Mouse (Mus musculus) heart, adult 2 months (tissue): Measurements from ENCODE around the gene Krt10. TPM values are rescaled to one million over a fixed set of nuclear protein-coding genes. Genes with fewer than 3 reads are reported as not detected.

Experiments used
- DNase-seq, 2 experiments: peaks; one replicate each; pipeline ENCODE4 v3.0.0; 2021
- H3K27ac ChIP-seq: fragments of 200-600 bp; 2 replicates; pipeline ENCODE4 v1.8.1; 2022
- H3K27me3 ChIP-seq: fragments of 200-500 bp; 2 replicates; pipeline ENCODE4 v1.6.1; 2012; ENCODE audit warnings: mild to moderate bottlenecking, low read length, inconsistent platforms, mixed read lengths; ENCODE audit not compliant: control insufficient read depth, insufficient read depth
- H3K36me3 ChIP-seq: fragments of 200-500 bp; 2 replicates; pipeline ENCODE4 v1.6.1; 2012; ENCODE audit warnings: low read length, inconsistent platforms; ENCODE audit not compliant: control insufficient read depth, insufficient read depth
- H3K4me1 ChIP-seq: fragments of 200-500 bp; 2 replicates; pipeline ENCODE4 v1.6.1; 2011; ENCODE audit warnings: low read length; ENCODE audit not compliant: control insufficient read depth, insufficient read depth
- H3K4me3 ChIP-seq: fragments of 200-600 bp; 2 replicates; pipeline ENCODE4 v1.8.1; 2022
- H3K79me2 ChIP-seq: fragments of 200-500 bp; replicated peaks from 2 replicates; pipeline ENCODE4 v1.6.1; 2012; ENCODE audit warnings: mild to moderate bottlenecking, inconsistent platforms, low read length, moderate library complexity, mixed read lengths; ENCODE audit not compliant: control insufficient read depth, insufficient read depth
- H3K9ac ChIP-seq: fragments of 200-500 bp; 2 replicates; pipeline ENCODE4 v1.6.1; 2012; ENCODE audit warnings: low read depth, mild to moderate bottlenecking, control low read depth, inconsistent platforms, low read length, mixed read lengths
- CTCF ChIP-seq: fragments of 200-600 bp; IDR thresholded peaks from 2 replicates; pipeline ENCODE4 v1.8.1; 2022; ENCODE audit warnings: antibody characterized with exemption, mild to moderate bottlenecking, moderate library complexity
- EP300 ChIP-seq: fragments of 200-500 bp; IDR thresholded peaks from 2 replicates; pipeline ENCODE4 v1.6.1; 2011; ENCODE audit warnings: low read depth, low read length, control low read depth; ENCODE audit not compliant: insufficient read depth
- POLR2A ChIP-seq: fragments of 200-500 bp; IDR thresholded peaks from 2 replicates; pipeline ENCODE4 v1.6.1; 2011; ENCODE audit warnings: mild to moderate bottlenecking, low read depth, low read length, control low read depth; ENCODE audit not compliant: insufficient read depth
- WGBS: fragments of 180-500 bp; shearing (Covaris S2); methylation state at CpG from one replicate; pipeline ENCODE4 v1.1.7; 2018; 5-methylcytosine and 5-hydroxymethylcytosine counted together
- intact Hi-C: fragments of 180-260 bp; cut with DNase I; formaldehyde crosslinking; loops from one replicate; pipeline ENCODE4 v1.15.1; 2025
- polyA plus RNA-seq: library from polyadenylated mRNA; depleted of rRNA; stranded (reverse); fragments of >200 nt; gene quantifications from 2 replicates; pipeline ENCODE4 v1.2.3, GENCODE M21; 2012; rRNA removed
- total RNA-seq, 2 experiments: library from RNA; stranded (reverse); gene quantifications; 2 replicates each; pipeline ENCODE4 v1.2.3; 2021

Krt10 gene
- total and polyA plus RNA-seq, 3 experiments, result 1.6 to 5.1 (median 4.4) TPM

DNA sequence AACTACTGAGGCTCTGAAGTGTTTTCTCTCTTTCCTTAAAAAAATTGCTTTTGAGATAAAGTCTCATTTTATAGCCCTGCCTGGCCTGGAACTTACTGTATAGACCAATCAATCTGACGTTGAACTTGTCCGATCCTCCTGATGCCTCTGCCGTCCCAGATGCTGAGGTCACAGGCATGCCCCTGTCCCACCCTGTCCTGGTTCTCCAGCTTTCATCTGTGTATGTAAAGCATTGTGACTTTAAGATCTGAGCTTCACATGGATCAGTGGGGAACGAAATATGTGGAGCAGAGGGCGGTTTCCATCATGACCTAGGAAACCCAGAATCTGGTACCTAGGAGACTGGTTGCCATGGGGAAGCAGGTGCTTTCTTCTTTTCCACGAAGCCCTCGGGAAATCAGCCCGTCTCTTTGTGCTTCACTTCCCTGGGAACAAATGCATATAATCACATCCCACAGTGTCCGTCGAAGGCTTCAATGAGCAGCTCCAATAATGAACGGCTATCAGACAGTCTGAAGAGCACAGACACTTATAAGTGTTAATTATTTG lies 49.8 kb downstream of the Krt10 start:
- no peaks in the 10 kb centered on the region; the same call in 1 of the 2 replicates for H3K27me3 ChIP-seq
- 77% methylated on average over 11 of the region's 11 CpGs for WGBS
- intact Hi-C loops, result no loop called here

DNA sequence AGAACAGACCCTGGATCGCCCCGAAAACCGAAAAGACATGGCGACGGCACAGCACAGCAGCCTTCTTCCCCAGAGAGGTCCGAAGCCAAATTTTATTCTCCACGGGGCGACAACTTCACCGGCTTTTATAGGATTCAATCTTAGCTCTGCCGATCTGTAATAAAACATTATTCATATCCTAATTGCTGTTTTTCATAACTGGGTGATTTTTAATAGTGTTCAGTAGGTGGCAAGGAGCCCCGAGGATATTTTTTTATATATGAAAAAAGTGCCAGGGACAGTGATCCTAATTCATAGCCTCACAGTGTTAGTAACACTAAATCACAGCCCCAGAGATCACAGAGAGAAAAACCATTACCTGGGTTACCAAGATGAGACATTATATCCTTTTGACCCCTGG lies 51.3 kb downstream of the Krt10 start, which contains the start of gene Krt26:
Gene Krt26 (minus strand): TSS at position 101 of the 400 bp plus-strand sequence.
- Histone ChIP-seq H3K36me3 (no peaks in the 10 kb centered on the region), H3K4me1 (no peaks in the 10 kb centered on the region), H3K27ac (no peak within 1 kb of the TSS), H3K9ac (no peak within 1 kb of the TSS), H3K27me3 (no peaks in the 10 kb centered on the region; the same call in 1 of the 2 replicates), H3K79me2 (no peaks in the 10 kb centered on the region), H3K4me3 (no peak within 1 kb of the TSS)
- WGBS, result 90% methylated on average over 11 of the region's 11 CpGs
- intact Hi-C loops, result no loop called here
- no peak for DNase-seq
- TF ChIP-seq EP300 (no peak), CTCF (no peak), POLR2A (no peak)

More for the DNA sequence above, 49.8 kb downstream of the Krt10 start:
- Histone ChIP-seq H3K9ac (no peak overlapping the region), H3K4me3 (no peak overlapping the region), H3K27ac (no peak overlapping the region), H3K79me2 (no peaks in the 10 kb centered on the region), H3K36me3 (no peaks in the 10 kb centered on the region), H3K4me1 (no peaks in the 10 kb centered on the region)
- TF ChIP-seq EP300, result no peak
- TF ChIP-seq CTCF, result no peak
- TF ChIP-seq POLR2A, result no peak
- DNase-seq, result no peak

Other genes starting within 250 kb of the Krt10 start
- gene Ccr7, start 234.3 kb downstream of the Krt10 start, total RNA-seq, result under 1 TPM; 0.29 to 0.59 TPM
- 2.6 and 2.7 TPM in 2 replicates for gene Ccr7, start 234.3 kb downstream of the Krt10 start, polyA plus RNA-seq
- gene Smarce1, start 158.3 kb downstream of the Krt10 start, total RNA-seq, result 10 to 100 TPM; 41.8 to 44.6 TPM
- 22.2 and 29.3 TPM in 2 replicates for gene Smarce1, start 158.3 kb downstream of the Krt10 start, polyA plus RNA-seq
- gene Krt222, start 145.3 kb downstream of the Krt10 start, total RNA-seq, result 10 to 100 TPM; 26.9 to 31.0 TPM
- gene Krt222, start 145.3 kb downstream of the Krt10 start, polyA plus RNA-seq, result 6.8 and 12.7 TPM in 2 replicates
- not detected for gene Krt24, start 104.1 kb downstream of the Krt10 start, total RNA-seq
- gene Krt24, start 104.1 kb downstream of the Krt10 start, polyA plus RNA-seq, result not detected in 2 replicates
- not detected for gene Krt25, start 66.4 kb downstream of the Krt10 start, total RNA-seq
- gene Krt25, start 66.4 kb downstream of the Krt10 start, polyA plus RNA-seq, result not detected in 2 replicates
- not detected for gene Krt26, start 51.4 kb downstream of the Krt10 start, total RNA-seq
- not detected in 2 replicates for gene Krt26, start 51.4 kb downstream of the Krt10 start, polyA plus RNA-seq
- gene Krt27, start 38.3 kb downstream of the Krt10 start, total RNA-seq, result not detected
- not detected in 2 replicates for gene Krt27, start 38.3 kb downstream of the Krt10 start, polyA plus RNA-seq
- not detected for gene Krt28, start 14.5 kb downstream of the Krt10 start, total RNA-seq
- not detected in 2 replicates for gene Krt28, start 14.5 kb downstream of the Krt10 start, polyA plus RNA-seq
- gene Krt12, start 32.9 kb upstream of the Krt10 start, total RNA-seq, result not detected
- not detected in 2 replicates for gene Krt12, start 32.9 kb upstream of the Krt10 start, polyA plus RNA-seq
- not detected for gene Krt20, start 48.8 kb upstream of the Krt10 start, total RNA-seq
- gene Krt20, start 48.8 kb upstream of the Krt10 start, polyA plus RNA-seq, result 0.06 TPM in 1 of 2 replicates, not detected in the other
- gene Krt23, start 103.8 kb upstream of the Krt10 start, total RNA-seq, result not detected
- gene Krt23, start 103.8 kb upstream of the Krt10 start, polyA plus RNA-seq, result 0.80 TPM in 1 of 2 replicates, not detected in the other
- not detected for gene Krt39, start 132.0 kb upstream of the Krt10 start, total RNA-seq
- gene Krt39, start 132.0 kb upstream of the Krt10 start, polyA plus RNA-seq, result not detected in 2 replicates
- gene Krt40, start 153.8 kb upstream of the Krt10 start, total RNA-seq, result not detected
- gene Krt40, start 153.8 kb upstream of the Krt10 start, polyA plus RNA-seq, result not detected in 2 replicates
- not detected for gene Krtap3-3, start 161.5 kb upstream of the Krt10 start, total RNA-seq
- gene Krtap3-3, start 161.5 kb upstream of the Krt10 start, polyA plus RNA-seq, result not detected in 2 replicates
- not detected for gene Krtap3-2, start 167.5 kb upstream of the Krt10 start, total RNA-seq
- gene Krtap3-2, start 167.5 kb upstream of the Krt10 start, polyA plus RNA-seq, result not detected in 2 replicates
- gene Gm11939, start 170.1 kb upstream of the Krt10 start, total RNA-seq, result not detected
- not detected in 2 replicates for gene Gm11939, start 170.1 kb upstream of the Krt10 start, polyA plus RNA-seq
- gene Krtap3-1, start 177.3 kb upstream of the Krt10 start, total RNA-seq, result not detected
- gene Krtap3-1, start 177.3 kb upstream of the Krt10 start, polyA plus RNA-seq, result not detected in 2 replicates
- gene Krtap1-5, start 191.7 kb upstream of the Krt10 start, total RNA-seq, result not detected
- gene Krtap1-5, start 191.7 kb upstream of the Krt10 start, polyA plus RNA-seq, result not detected in 2 replicates
- not detected for gene Krtap1-4, start 194.3 kb upstream of the Krt10 start, total RNA-seq
- gene Krtap1-4, start 194.3 kb upstream of the Krt10 start, polyA plus RNA-seq, result not detected in 2 replicates
- not detected for gene Krtap1-3, start 202.0 kb upstream of the Krt10 start, total RNA-seq
- not detected in 2 replicates for gene Krtap1-3, start 202.0 kb upstream of the Krt10 start, polyA plus RNA-seq
- not detected for gene Krtap9-3, start 208.7 kb upstream of the Krt10 start, total RNA-seq
- not detected in 2 replicates for gene Krtap9-3, start 208.7 kb upstream of the Krt10 start, polyA plus RNA-seq
- gene Gm11938, start 213.9 kb upstream of the Krt10 start, total RNA-seq, result not detected
- not detected in 2 replicates for gene Gm11938, start 213.9 kb upstream of the Krt10 start, polyA plus RNA-seq
- not detected for gene Gm11937, start 220.8 kb upstream of the Krt10 start, total RNA-seq
- not detected in 2 replicates for gene Gm11937, start 220.8 kb upstream of the Krt10 start, polyA plus RNA-seq
- not detected for gene Krtap2-4, start 225.5 kb upstream of the Krt10 start, total RNA-seq
- gene Krtap2-4, start 225.5 kb upstream of the Krt10 start, polyA plus RNA-seq, result not detected in 2 replicates
- not detected for gene Gm11562, start 231.1 kb upstream of the Krt10 start, total RNA-seq
- not detected in 2 replicates for gene Gm11562, start 231.1 kb upstream of the Krt10 start, polyA plus RNA-seq
- gene Krtap4-1, start 238.9 kb upstream of the Krt10 start, total RNA-seq, result not detected
- gene Krtap4-1, start 238.9 kb upstream of the Krt10 start, polyA plus RNA-seq, result not detected in 2 replicates
- not detected for gene Krtap4-2, start 245.7 kb upstream of the Krt10 start, total RNA-seq
- gene Krtap4-2, start 245.7 kb upstream of the Krt10 start, polyA plus RNA-seq, result not detected in 2 replicates